Mouse (Mus musculus): ENCODE measurements around the gene Efna3.

DNA sequence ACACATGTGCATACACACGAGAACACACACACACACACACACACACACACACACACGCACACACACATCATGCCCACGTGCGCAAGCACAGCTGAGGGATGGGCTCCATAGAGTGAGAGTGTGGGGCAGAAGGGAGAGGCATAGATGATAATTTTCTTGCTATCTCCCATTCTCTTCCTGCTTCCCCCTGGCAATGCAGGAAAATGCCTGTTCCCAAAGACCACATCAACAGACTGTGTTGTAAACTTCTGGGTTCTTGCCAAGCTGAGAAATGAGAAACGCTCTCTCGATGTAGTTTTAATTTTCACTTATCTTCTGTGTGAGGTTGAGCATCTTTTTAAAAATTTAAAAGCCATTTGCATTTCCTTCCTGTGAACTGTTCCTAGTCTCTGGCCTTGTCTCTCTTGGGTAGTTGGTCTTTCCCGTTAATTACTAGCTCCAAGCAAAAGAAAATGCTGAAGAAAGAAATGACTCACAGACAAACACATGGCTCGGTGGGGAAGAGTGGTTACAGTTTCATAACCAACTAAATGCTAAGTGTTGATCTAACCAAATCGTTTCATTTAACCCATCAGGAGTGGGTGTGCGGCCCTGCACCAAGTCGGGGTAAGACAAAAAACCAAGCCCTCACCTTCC, 25.9 kb downstream of the Efna3 start:
- TF ChIP-seq POLR2A (IDR thresholded peaks at IDR 0.05; ENCODE audit: borderline replicate concordance, extremely low read depth, insufficient read depth, insufficient read length, poor library complexity, severe bottlenecking) (no peak), CTCF (IDR thresholded peaks at IDR 0.05; ENCODE audit: borderline replicate concordance, extremely low read depth, insufficient read depth, insufficient read length) (no peak)
